Mouse (Mus musculus) naive thymus-derived CD4-positive, alpha-beta T cell, adult 2 months (primary cell): ENCODE measurements around the gene Wfikkn2.
"Not testable (repeated sequence)": the region's sequence is repeated elsewhere in the genome, so short reads cannot be mapped to it uniquely, and the experiment has no call there.

ENCODE experiments used
- DNase-seq: peaks from one replicate; pipeline ENCODE4 v3.0.0-alpha.2; 2011; ENCODE audit warnings: low read depth

Gene Wfikkn2

GRCm38 (mm10) chr11:94245955-94246788, at the start of gene Wfikkn2:
Gene Wfikkn2, minus strand, starts transcription at chr11:94246005.
- no peak for DNase-seq

DNA sequence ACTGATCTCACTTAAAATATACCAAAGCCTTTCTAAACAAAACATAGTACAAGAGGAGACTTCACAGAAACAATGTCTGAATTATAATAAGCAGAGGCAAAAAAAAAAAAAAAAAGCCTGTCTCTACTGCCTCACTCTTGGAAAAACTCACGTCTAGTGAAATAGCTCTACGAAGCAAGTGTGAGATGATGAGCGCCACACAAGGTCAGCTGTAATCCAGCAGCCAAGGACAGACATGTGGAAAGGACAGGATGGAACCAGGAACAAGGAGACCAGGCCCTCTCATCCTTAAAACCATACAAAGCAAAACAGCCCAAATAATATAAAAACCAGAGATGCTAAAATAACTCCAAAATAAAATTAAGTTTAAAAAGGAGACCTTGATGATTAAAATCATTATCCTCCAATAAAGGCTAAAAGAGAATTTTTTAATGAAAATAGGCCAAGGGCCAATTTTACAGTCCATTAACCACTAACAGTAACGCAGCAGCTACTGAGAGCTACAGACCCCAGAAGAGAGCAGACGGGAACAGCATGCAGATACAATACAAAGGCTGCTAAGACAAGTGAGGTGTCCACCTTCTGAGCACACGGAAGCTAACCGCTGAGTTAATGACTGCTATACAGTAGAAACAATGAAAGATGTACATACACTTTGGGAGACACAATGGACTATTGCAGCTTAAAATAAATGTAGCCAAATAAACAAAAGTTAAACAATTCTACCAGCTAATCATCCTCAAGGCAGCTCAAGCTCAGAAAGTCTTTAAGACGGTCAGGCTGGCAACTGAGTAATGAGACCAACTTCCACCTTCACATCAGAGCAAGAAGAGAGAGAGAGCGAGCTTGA, 49.4 kb upstream of the Wfikkn2 start:
- DNase-seq: no peak

DNA sequence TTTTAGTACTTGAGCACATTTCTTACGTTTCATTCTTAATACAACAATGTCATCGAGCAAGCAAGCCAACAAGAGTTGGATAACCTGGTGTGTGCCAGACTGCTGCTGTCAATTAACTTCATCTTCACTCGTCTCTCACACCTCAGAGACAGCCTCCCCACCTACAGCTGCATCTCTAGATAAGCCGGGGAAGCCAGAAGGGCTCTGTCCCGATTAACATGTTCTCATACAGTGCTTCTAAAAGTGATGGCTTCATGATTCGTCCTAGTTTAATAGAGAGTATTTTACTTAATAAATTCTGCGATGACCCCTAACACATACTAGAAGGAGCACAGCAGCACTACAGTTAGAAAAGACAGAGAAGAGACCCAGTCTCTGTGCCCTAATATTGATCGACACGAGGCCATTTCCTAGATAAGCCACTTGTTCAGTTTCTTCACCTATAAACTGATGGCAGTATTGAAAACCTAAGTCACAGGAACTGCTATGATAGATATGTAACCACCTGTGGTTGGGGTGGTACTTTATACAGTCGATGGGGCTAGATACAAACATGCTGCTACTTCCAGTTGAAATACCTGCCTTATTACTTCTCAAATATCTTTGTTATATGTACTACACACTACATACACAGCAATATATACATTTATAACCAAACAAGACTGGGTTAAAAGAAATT, 44.4 kb upstream of the Wfikkn2 start:
- DNase-seq: no peak

DNA sequence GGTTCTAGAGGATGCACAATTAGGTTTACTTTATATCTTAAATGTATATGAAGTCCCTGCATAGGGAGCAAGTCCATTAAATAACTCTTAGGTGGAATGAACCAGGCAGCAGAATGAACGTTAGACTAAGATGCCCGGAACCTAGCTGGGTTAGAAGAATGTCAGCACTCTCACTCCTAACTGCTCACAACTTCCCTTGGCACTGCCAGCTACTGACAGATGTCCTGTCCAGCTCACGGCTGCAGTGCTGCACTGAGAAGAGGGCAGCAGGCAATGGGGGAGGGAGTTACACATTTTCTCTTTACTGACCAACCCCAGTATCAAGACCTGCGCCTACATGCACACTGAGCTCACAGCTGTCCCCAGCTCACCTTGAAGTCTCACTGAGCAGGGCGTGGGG, 41.3 kb upstream of the Wfikkn2 start:
- DNase-seq: no peak

DNA sequence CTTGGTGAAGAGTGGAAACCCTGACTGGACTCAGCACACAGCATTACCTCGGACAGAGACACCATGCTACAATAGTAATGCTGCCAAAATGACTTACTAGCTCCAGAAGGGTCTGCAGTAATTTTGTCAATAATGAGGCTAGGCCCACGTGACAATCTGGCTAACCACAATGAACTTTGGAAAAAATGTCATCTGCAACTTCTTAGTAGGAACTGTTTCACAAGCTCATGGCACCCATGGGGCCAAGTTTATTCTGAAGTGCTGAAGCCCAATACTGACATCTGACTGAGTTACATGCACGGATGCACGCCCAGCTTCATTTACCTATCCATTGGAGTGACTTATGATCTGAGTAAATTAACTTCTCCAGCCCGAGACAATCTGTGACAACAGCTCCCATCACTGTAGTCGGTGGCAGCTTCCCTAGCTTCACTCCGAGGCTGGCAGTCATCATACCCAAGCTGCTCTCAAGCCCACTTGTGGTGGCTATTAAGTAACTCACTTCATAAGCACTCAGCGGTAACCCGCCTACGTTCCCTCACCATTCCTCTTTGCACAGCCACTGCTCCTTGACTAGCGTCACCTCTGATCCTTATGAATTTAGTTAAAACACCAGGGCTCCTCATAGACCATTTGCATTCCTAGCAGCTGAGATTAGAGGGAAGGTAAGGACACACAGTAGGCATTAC, 40.2 kb upstream of the Wfikkn2 start:
- DNase-seq: no peak

GRCm38 (mm10) chr11:94283536-94284099, 37.8 kb upstream of the Wfikkn2 start:
- DNase-seq: no peak

DNA sequence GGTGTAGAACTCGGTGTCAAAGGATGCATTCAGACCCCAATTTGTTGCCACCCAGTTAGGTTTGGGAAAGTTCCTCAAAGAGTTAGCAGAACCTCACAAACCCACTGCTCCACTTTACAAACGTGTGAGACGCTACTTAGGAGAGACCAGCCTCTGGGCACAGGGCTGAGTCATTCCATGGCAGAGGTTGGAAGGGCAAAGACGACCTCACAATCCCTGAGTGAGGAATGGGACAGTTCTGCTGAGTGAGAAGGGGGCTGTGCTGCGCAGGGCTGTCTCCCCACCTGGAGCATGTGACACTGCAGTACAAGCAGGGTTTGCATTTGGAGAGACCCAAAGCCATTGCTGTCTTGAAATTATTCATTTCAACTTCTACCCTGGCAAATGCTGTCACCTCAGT, 36.5 kb upstream of the Wfikkn2 start:
- no peak for DNase-seq

GRCm38 (mm10) chr11:94281199-94282181, 35.7 kb upstream of the Wfikkn2 start, which contains the start of gene Gm21885:
Gene Gm21885, plus strand, starts transcription at chr11:94281873.
- DNase-seq: no peak

- peak; percentile 93 for DNase-seq
These were observed 31.1 kb upstream of the Wfikkn2 start for GRCm38 (mm10) chr11:94276869-94277337.

DNA sequence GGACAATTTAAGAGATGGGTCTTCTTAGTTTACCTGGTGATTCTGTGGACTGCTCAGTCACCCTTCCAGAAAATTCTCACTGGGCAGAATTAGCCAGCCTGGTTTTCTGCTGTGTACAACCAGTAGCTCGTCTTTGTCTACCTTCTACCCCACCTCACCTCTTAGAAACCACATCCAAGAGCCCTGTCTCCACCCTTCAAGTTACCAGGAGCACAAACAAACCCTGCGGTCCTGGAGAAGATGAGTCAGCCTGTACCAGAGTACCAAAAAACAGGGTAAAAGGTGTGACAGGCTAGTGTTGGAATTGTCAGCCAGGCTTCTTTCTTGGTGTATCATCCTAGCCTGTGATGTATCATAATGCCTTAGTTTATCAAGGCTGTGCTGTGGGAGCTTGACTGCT, 29.9 kb upstream of the Wfikkn2 start:
- DNase-seq: peak; percentile 84

DNA sequence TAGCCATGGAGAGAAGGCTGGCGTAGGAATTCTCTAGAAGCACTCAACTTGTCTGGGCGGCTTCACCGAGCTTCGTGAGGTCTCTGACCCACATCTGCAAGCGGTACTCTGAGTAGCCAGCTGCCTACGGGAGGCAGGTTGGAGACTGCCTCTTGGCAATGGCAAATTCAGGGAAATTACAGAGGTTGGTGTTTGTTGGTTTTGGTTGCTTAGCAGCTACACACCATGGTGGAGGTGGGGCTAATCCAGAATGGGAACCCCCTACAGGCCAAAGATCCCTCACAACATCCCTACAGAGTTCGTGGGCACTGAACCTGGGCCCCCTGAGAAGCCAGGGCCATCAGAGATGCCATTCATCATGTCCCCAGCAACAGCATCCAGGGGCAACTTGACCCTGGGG, 29.4 kb upstream of the Wfikkn2 start:
- DNase-seq: peak; percentile 62

DNA sequence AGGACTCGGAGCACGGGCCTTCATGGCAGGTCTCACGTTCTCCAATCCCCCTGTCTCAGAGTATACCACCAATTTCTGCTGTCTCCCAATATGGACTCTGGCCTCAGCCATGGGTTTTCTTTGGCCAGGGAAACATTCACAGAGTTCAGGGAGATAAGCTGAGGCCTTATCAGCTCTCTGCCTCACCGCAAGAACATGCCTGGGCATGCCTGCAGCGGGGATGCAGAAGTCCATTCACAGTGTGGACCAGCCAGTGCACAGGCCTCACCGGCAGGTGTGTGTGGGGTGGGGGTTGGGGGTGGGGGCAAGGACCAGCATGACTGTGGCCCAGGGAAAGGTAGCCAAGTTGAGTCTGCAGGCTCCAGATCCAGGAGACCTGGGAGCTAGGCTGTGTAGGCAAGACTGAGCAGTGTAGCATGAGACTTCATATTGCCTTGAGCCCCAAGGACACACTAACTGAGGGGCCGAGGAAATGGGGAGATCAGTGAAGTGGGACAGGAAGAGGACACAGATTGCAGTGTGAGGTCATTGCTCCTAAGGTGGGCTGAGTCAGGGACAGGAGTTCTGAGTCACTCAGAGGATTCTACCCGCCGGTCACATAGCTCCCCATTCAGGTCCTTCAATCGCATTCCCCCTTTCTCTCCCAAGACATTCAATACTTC, 28.5 kb upstream of the Wfikkn2 start:
- DNase-seq: no peak

DNA sequence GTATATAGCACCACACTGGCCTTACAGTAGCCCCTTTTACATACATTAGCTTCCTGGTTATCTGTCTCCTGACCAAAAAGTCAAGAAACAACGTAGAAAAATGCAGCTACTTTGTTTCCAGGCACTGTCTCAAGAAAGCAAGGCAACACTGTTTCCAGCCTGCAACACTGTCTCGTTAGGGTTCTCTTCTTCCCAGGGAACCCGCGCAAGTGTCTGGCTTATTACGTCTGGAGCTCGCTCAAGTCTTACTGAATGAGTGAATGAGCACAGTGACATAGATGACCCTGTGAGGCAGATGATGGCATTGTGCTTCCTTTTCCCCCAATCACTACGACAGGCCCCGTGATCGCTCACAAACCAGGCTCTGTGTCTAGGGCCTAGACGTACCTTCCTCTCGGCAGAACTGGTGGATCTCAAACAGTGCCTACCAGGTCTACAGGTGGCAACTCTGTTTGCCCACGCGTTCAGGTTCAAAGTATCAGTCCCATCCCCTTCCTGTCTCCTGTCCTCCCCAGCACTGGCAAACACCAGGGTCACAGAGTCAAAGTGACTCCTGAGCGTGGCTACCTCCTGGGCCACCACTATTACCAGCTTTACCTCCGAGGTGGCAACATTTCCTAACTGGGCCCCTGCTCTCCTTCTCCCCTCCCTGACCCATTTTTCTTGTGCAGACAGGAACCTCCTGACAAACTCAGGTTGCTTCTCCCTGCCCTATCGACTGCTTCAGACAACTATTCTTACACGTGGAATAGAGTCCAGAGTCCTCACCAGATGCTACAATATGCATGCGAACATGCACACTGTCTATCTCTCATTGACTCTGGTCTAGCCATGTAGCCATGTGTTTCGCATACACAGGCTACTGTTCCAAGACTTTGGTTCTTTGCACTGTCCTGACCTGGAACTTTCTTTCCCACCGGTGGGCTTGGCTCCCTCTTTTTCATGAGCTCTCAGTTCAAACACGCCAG, 27.4 kb upstream of the Wfikkn2 start:
- DNase-seq: no peak

DNA sequence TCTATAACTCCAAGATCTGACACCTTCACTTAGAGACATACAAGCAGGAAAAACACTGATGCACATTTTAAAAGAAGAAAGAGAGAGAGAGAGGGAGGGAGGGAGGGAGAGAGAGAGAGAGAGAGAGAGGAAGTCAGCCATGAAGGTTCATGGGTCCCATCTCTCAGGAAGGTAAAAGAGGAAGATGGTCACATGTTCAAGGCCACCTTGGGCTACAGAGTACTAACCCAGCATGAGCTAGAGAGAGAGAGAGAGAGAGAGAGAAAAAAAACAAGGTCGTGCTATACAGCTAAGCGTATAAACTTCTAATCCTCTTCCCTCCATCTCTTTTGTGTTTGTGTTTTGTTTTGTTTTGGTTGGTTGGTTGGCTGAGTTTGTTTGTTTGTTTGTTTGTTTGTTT, 25.2 kb upstream of the Wfikkn2 start:
- no peak for DNase-seq

DNA sequence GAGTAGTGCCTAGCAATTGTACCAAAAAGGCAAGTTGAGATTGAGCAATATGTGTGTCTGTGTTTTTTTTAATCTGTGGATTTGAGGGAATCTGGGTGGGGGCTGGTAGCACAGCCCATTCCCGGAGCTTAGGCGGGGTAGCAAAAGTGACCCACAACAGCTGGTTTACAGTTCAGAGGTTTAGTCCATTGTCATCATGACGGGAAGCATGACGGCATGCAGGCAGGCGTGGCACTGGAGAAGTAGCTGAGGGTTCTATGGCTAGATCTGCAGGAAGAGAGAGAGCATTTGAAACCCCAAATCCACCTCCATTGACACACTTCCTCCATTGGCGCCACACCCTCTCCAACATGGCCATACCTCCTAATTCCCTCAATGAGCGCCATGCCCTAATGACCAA, 24.1 kb upstream of the Wfikkn2 start:
- DNase-seq: no peak

DNA sequence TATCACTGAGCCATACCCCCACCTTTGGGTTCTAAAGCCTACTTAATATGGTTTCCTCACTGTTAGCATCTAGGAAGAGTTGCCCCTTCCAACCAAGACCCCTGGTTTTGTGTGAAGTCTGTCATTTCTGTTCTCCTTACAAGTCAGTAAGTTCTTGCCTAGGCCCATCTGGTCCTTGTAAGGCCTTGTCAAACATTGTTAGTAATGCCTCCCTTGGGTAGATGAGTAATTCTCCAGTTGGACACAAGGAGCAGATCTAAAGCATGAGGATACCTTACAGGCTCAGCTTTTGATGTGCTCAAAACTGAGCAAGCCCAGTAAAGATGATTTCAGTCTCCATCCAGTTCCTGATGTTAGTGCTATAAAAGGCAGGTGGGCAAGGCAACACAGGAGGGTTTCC, 23.0 kb upstream of the Wfikkn2 start:
- no peak for DNase-seq

GRCm38 (mm10) chr11:94266155-94266554, 20.4 kb upstream of the Wfikkn2 start:
- not testable (repeated sequence) for DNase-seq

GRCm38 (mm10) chr11:94265134-94265785, 19.5 kb upstream of the Wfikkn2 start:
- peak; percentile 51 for DNase-seq
